Mouse (Mus musculus): ENCODE data around the gene Zfp119a. TPM values are rescaled to one million over a fixed set of nuclear protein-coding genes. Genes with fewer than 3 reads are reported as not detected.
A peak's percentile ranks its signal among the peaks of the same experiment; 100 is the strongest.
"Not testable (repeated sequence)": the region's sequence is repeated elsewhere in the genome, so short reads cannot be mapped to it uniquely, and the experiment has no call there.

The Zfp119a gene
- 8.3 and 11.8 TPM in 2 replicates for total RNA-seq (2017)

GRCm38 (mm10) chr17:55878636-55879369 is at the start of gene Zfp119a:
Gene Zfp119a (minus strand): TSS chr17:55878930.
- ATAC-seq (ENCODE audit: extremely low read depth, insufficient number of reproducible peaks, low FRiP score, poor library complexity, severe bottlenecking), result peak; percentile 98

DNA sequence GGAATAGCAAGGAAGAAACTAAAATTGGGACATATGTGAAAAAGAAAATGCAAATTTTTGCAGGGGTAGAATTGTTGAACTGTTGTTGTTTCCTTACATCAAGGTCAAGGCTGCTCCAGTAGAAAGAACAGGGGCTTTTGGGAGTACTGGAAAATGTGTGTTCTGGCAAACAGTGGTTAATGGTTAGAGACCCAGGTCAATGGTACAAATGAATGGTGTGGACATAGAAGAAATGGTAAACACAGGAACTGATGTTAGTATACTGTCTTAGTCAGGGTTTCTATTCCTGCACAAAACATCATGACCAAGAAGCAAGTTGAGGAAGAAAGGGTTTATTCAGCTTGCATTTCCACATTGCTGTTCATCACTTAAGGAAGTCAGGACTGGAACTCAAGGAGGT is 27.9 kb upstream of the Zfp119a start:
- no peak for ATAC-seq (ENCODE audit: extremely low read depth, insufficient number of reproducible peaks, low FRiP score, poor library complexity, severe bottlenecking)

GRCm38 (mm10) chr17:55904131-55904530 is 25.4 kb upstream of the Zfp119a start:
- ATAC-seq (ENCODE audit: extremely low read depth, insufficient number of reproducible peaks, low FRiP score, poor library complexity, severe bottlenecking), result no peak

- no peak for ATAC-seq (ENCODE audit: extremely low read depth, insufficient number of reproducible peaks, low FRiP score, poor library complexity, severe bottlenecking)
These were observed 25.0 kb upstream of the Zfp119a start for GRCm38 (mm10) chr17:55903687-55904086.

DNA sequence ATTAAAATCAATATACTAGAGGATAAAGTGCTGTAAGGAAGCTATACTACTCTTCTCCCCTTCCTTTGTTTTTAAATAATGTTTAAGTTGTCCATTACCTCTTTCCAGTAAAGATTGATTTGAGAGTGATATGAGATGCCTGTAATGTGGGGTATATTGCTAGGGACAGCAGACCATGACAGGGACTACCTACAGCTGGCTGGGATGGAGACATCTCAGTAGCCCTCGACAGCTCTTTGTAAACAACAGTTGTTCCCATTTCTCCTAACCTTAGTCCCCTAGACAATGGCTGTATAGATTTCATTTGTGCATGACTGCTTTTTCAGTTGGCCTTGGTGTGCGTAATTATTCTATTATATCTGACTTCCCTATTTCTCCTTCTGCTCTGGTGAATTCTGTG is 24.4 kb upstream of the Zfp119a start:
- ATAC-seq (ENCODE audit: extremely low read depth, insufficient number of reproducible peaks, low FRiP score, poor library complexity, severe bottlenecking), result no peak

GRCm38 (mm10) chr17:55892406-55892955 is 13.8 kb upstream of the Zfp119a start:
- not testable (repeated sequence) for ATAC-seq (ENCODE audit: extremely low read depth, insufficient number of reproducible peaks, low FRiP score, poor library complexity, severe bottlenecking)

- ATAC-seq (ENCODE audit: extremely low read depth, insufficient number of reproducible peaks, low FRiP score, poor library complexity, severe bottlenecking), result peak; percentile 48; the same call in 1 of the 2 replicates
These were observed 6.2 kb upstream of the Zfp119a start for GRCm38 (mm10) chr17:55884912-55885311.

- ATAC-seq (ENCODE audit: extremely low read depth, insufficient number of reproducible peaks, low FRiP score, poor library complexity, severe bottlenecking), result no peak
These were observed 4.9 kb upstream of the Zfp119a start for GRCm38 (mm10) chr17:55883631-55884030.

GRCm38 (mm10) chr17:55878282-55878635 is 471 bp downstream of the Zfp119a start:
- ATAC-seq (ENCODE audit: extremely low read depth, insufficient number of reproducible peaks, low FRiP score, poor library complexity, severe bottlenecking), result not testable (repeated sequence)

- no peak for ATAC-seq (ENCODE audit: extremely low read depth, insufficient number of reproducible peaks, low FRiP score, poor library complexity, severe bottlenecking)
These were observed 1.5 kb downstream of the Zfp119a start for GRCm38 (mm10) chr17:55877184-55877583.

DNA sequence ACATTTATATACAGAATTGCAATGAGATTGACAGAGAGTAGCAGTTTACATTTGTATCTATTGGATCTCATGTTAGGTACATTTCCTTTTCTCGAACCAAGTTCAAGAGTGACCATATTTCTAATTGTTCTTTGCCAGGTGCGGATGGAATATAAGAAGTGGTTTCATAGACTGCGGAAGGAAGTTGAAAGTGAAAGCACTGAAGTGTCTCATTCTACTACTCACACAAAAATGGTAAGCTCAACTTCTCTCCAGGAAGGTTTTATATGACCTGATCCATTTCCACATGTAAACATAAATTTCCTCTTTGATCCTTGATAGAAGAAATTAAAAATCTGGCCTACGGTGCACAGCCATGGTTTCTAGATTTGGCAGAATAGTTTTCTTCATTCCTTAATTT is 35.7 kb downstream of the Zfp119a start:
- ATAC-seq (ENCODE audit: extremely low read depth, insufficient number of reproducible peaks, low FRiP score, poor library complexity, severe bottlenecking), result 0 out of 2 replicates have a peak, but pooled peaks have one; percentile 23

DNA sequence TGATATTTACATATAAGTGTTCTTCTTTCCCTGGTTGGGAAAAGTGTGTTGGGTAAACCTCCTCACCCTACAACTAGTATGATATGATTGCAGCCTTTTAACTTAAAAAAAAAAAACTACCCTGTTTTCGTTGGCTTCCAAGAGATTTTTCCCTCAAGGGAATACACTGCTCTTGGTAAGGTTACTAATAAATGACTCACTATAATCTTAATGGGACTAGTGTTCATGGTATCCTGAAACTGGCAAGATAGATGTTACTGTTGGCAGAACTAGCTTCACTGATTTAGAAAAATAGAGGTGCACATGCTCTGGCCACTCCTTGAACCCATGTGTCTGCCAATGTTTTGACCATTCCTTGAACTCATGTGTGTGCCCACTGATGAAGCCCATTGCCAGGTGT is 57.2 kb downstream of the Zfp119a start:
- ATAC-seq (ENCODE audit: extremely low read depth, insufficient number of reproducible peaks, low FRiP score, poor library complexity, severe bottlenecking), result no peak

- no peak for ATAC-seq (ENCODE audit: extremely low read depth, insufficient number of reproducible peaks, low FRiP score, poor library complexity, severe bottlenecking)
These were observed 61.9 kb downstream of the Zfp119a start for GRCm38 (mm10) chr17:55816853-55817252.

Other genes starting within 250 kb of the Zfp119a start
- 61.0 and 63.1 TPM in 2 replicates for gene Pot1b, start 166.3 kb downstream of the Zfp119a start, total RNA-seq (2017)
- gene Adgre4, start 128.9 kb downstream of the Zfp119a start, total RNA-seq (2017), result 9.4 and 12.0 TPM in 2 replicates
- gene Zfp959, start 13.2 kb upstream of the Zfp119a start, total RNA-seq (2017), result 46.8 and 51.0 TPM in 2 replicates
- gene Zfp119b, start 70.6 kb upstream of the Zfp119a start, total RNA-seq (2017), result 14.4 and 17.6 TPM in 2 replicates
- 19.0 and 30.3 TPM in 2 replicates for gene Ebi3, start 73.7 kb upstream of the Zfp119a start, total RNA-seq (2017)
- 19.8 and 20.5 TPM in 2 replicates for gene Yju2, start 80.2 kb upstream of the Zfp119a start, total RNA-seq (2017)
- gene Shd, start 91.5 kb upstream of the Zfp119a start, total RNA-seq (2017), result 1.4 and 1.7 TPM in 2 replicates
- not detected in 2 replicates for gene Fsd1, start 107.6 kb upstream of the Zfp119a start, total RNA-seq (2017)
- gene Stap2, start 126.7 kb upstream of the Zfp119a start, total RNA-seq (2017), result 1.6 TPM in 1 of 2 replicates, not detected in the other
- gene Mpnd, start 126.8 kb upstream of the Zfp119a start, total RNA-seq (2017), result 64.9 and 86.9 TPM in 2 replicates
- gene Sh3gl1, start 157.7 kb upstream of the Zfp119a start, total RNA-seq (2017), result 44.8 and 48.6 TPM in 2 replicates
- 1.4 TPM in 2 replicates for gene Chaf1a, start 161.5 kb upstream of the Zfp119a start, total RNA-seq (2017)
- gene Ubxn6, start 196.1 kb upstream of the Zfp119a start, total RNA-seq (2017), result 31.3 and 49.5 TPM in 2 replicates
- gene Hdgfl2, start 200.7 kb upstream of the Zfp119a start, total RNA-seq (2017), result 153 and 189 TPM in 2 replicates
- gene Plin4, start 230.9 kb upstream of the Zfp119a start, total RNA-seq (2017), result 1.1 and 1.2 TPM in 2 replicates
- gene Plin5, start 238.7 kb upstream of the Zfp119a start, total RNA-seq (2017), result 3.4 and 4.0 TPM in 2 replicates
- 126 and 131 TPM in 2 replicates for gene Lrg1, start 243.1 kb upstream of the Zfp119a start, total RNA-seq (2017)

Measured in neutrophil, adult 5-6 weeks (primary cell).